Mouse (Mus musculus) liver, embryonic 12.5 days (tissue): ENCODE measurements around the gene Fes. TPM values are rescaled to one million over a fixed set of nuclear protein-coding genes. Genes with fewer than 3 reads are reported as not detected.

Source experiments
- ATAC-seq: fragments of 200-750 bp; cut with Nextera tagmentation; 2 replicates; pipeline ENCODE4 v1.8.0; 2017; ENCODE audit warnings: moderate number of reproducible peaks, mild to moderate bottlenecking, moderate library complexity
- H3K27ac ChIP-seq: fragments of 300-500 bp; sonication (generic); 2 replicates; pipeline ENCODE4 v1.5.1; 2016; ENCODE audit warnings: mild to moderate bottlenecking
- H3K27me3 ChIP-seq: fragments of 300-500 bp; sonication (generic); replicated peaks from 2 replicates; pipeline ENCODE4 v1.6.1; 2016; ENCODE audit warnings: mild to moderate bottlenecking, moderate library complexity
- H3K36me3 ChIP-seq: fragments of 300-500 bp; sonication (generic); 2 replicates; pipeline ENCODE4 v1.6.1; 2016; ENCODE audit warnings: mild to moderate bottlenecking, moderate library complexity
- H3K4me1 ChIP-seq: fragments of 300-500 bp; sonication (generic); 2 replicates; pipeline ENCODE4 v1.6.1; 2016
- H3K4me2 ChIP-seq: fragments of 300-500 bp; sonication (generic); 2 replicates; pipeline ENCODE4 v1.6.1; 2016; ENCODE audit warnings: mild to moderate bottlenecking, moderate library complexity
- H3K4me3 ChIP-seq: fragments of 300-500 bp; sonication (generic); 2 replicates; pipeline ENCODE4 v1.5.1; 2016; ENCODE audit warnings: mild to moderate bottlenecking, moderate library complexity
- H3K9ac ChIP-seq: fragments of 300-500 bp; sonication (generic); 2 replicates; pipeline ENCODE4 v1.6.1; 2016; ENCODE audit warnings: mild to moderate bottlenecking, moderate library complexity
- H3K9me3 ChIP-seq: fragments of 300-500 bp; sonication (generic); replicated peaks from 2 replicates; pipeline ENCODE4 v1.6.1; 2016; ENCODE audit warnings: mild to moderate bottlenecking, moderate library complexity
- WGBS: fragments of 180-500 bp; shearing (Covaris S2); methylation state at CpG from one replicate; pipeline ENCODE4 v1.1.7; 2016; ENCODE audit not compliant: insufficient replicate concordance; 5-methylcytosine and 5-hydroxymethylcytosine counted together
- polyA plus RNA-seq: library from polyadenylated mRNA; unstranded; fragments of >200 nt; fragmentation: Nextera tagmentation; extraction: Ambion mirVana; gene quantifications from 2 replicates; pipeline ENCODE4 v1.2.1, GENCODE M21; 2016

Fes gene
- 10.3 and 11.4 TPM in 2 replicates for polyA plus RNA-seq

GRCm38 (mm10) chr7:80387633-80388543 lies at the start of gene Fes:
Gene Fes, minus strand, starts transcription at chr7:80387946.
- Histone ChIP-seq H3K4me2 (peak within 1 kb of the TSS; percentile 43), H3K36me3 (peaks cover 33% of the 10 kb centered on the region), H3K4me3 (peak within 1 kb of the TSS; percentile 45), H3K27ac (peak within 1 kb of the TSS; percentile 69), H3K4me1 (peaks cover 22% of the 10 kb centered on the region), H3K9ac (peak within 1 kb of the TSS; percentile 51), H3K27me3 (peaks cover 34% of the 10 kb centered on the region), H3K9me3 (no peaks in the 10 kb centered on the region)
- 12% methylated on average over 33 of the region's 33 CpGs for WGBS
- no peak for ATAC-seq

- Histone ChIP-seq H3K27ac (no peak overlapping the region), H3K4me1 (peaks cover 24% of the 10 kb centered on the region), H3K27me3 (no peaks in the 10 kb centered on the region; the same call in 1 of the 2 replicates), H3K9ac (no peak overlapping the region), H3K36me3 (no peaks in the 10 kb centered on the region), H3K4me3 (no peak overlapping the region), H3K9me3 (no peaks in the 10 kb centered on the region), H3K4me2 (no peak overlapping the region)
- WGBS: 68% methylated on average over 7 of the region's 7 CpGs
- ATAC-seq: no peak
These were observed 48.8 kb upstream of the Fes start for GRCm38 (mm10) chr7:80436571-80436970.

- Histone ChIP-seq H3K27ac (no peak overlapping the region), H3K4me1 (peaks cover 24% of the 10 kb centered on the region)
These were observed 47.8 kb upstream of the Fes start for GRCm38 (mm10) chr7:80435594-80435993.

GRCm38 (mm10) chr7:80429661-80430060 lies 41.9 kb upstream of the Fes start:
- H3K36me3 ChIP-seq: no peaks in the 10 kb centered on the region
- no peak for ATAC-seq
- H3K9me3 ChIP-seq: no peaks in the 10 kb centered on the region
- no peak overlapping the region for H3K4me3 ChIP-seq
- H3K9ac ChIP-seq: no peak overlapping the region
- no peaks in the 10 kb centered on the region for H3K27me3 ChIP-seq
- no peak overlapping the region for H3K27ac ChIP-seq
- no peak overlapping the region for H3K4me2 ChIP-seq
- no peaks in the 10 kb centered on the region for H3K4me1 ChIP-seq
- 77% methylated on average over 12 of the region's 12 CpGs for WGBS

More at GRCm38 (mm10) chr7:80435594-80435993, 47.8 kb upstream of the Fes start:
- ATAC-seq: no peak
- Histone ChIP-seq H3K9ac (no peak overlapping the region), H3K36me3 (no peaks in the 10 kb centered on the region), H3K4me2 (no peak overlapping the region), H3K4me3 (no peak overlapping the region), H3K9me3 (no peaks in the 10 kb centered on the region), H3K27me3 (no peaks in the 10 kb centered on the region; the same call in 1 of the 2 replicates)
- WGBS: 52% methylated on average over 3 of the region's 3 CpGs

DNA sequence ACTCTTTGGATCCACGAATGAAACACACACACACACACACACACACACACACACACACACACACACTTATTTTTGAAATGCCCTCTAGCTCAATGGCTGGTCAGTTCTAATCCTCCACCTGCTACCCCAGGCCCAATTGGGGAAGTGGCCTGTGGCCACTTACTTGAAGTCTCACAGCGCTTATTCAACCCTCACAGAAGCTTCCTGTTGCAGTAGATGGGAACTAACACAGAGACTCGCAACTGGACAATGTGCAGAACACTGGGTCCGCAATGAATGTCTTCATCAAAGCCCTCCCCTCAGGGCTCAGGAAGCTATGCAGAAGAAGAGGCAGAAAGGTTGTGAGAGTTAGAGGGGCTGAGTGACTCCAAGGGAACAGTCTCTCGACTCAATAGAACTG lies 40.0 kb upstream of the Fes start:
- Histone ChIP-seq H3K27me3 (peaks cover 3% of the 10 kb centered on the region; the same call in 1 of the 2 replicates), H3K27ac (no peak overlapping the region), H3K4me3 (no peak overlapping the region), H3K9me3 (no peaks in the 10 kb centered on the region), H3K4me1 (peaks cover 8% of the 10 kb centered on the region), H3K9ac (no peak overlapping the region), H3K4me2 (no peak overlapping the region), H3K36me3 (no peaks in the 10 kb centered on the region)
- ATAC-seq: no peak
- 43% methylated on average over 5 of the region's 5 CpGs for WGBS

DNA sequence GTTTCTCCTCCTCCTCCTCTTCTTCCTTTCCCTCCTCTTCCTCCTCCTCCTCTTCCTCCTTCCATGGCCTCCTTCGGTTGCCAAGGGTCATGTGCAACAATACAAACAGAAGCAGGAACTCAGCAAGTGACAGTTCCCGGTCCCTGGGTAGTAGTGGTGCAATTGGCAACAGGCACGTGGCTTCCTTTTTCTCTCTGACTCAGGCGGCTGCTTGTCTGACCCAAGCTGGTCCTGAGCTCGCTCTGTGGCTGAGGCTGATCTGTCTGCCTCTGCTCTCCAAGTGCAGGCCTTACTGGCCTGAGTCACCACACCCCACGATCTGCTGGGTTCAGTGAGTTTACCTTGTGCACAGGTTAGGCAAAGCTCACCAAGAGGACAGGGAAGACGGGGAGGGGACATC lies 38.6 kb upstream of the Fes start:
- H3K27ac ChIP-seq: no peak overlapping the region
- peaks cover 3% of the 10 kb centered on the region; the same call in 1 of the 2 replicates for H3K27me3 ChIP-seq
- peaks cover 11% of the 10 kb centered on the region for H3K4me1 ChIP-seq
- no peak overlapping the region for H3K9ac ChIP-seq
- ATAC-seq: no peak
- no peak overlapping the region for H3K4me2 ChIP-seq
- no peaks in the 10 kb centered on the region for H3K36me3 ChIP-seq
- H3K4me3 ChIP-seq: no peak overlapping the region
- WGBS: 35% methylated on average over 7 of the region's 7 CpGs
- no peaks in the 10 kb centered on the region for H3K9me3 ChIP-seq

DNA sequence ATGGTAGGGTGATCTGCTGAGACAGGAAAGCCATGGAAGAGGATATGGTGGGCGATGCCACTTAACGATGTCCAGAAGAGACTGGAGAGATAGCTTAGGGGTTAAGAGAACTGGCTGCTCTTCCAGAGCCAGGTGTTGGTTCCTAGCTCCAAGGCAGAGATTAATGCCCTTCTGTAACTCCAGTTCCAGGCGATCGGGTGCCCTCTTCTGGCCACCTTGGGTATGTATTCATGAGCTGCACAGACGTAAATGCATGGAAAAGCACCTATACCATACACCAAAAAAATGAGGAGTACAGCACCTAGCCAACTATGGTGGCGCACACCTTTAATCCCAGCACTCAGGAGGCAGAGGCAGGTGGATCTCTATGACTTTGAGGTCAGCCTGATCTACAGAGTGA lies 37.0 kb upstream of the Fes start:
- H3K4me1 ChIP-seq: peaks cover 12% of the 10 kb centered on the region

GRCm38 (mm10) chr7:80422759-80423480 lies 35.2 kb upstream of the Fes start:
- WGBS: 17% methylated on average over 20 of the region's 20 CpGs
- H3K4me2 ChIP-seq: peak overlapping the region; percentile 57
- ATAC-seq: no peak
- no peaks in the 10 kb centered on the region for H3K9me3 ChIP-seq
- no peak overlapping the region for H3K9ac ChIP-seq
- peaks cover 3% of the 10 kb centered on the region; the same call in 1 of the 2 replicates for H3K27me3 ChIP-seq
- H3K4me3 ChIP-seq: peak overlapping the region; percentile 7; the same call in 1 of the 2 replicates
- peaks cover 29% of the 10 kb centered on the region for H3K4me1 ChIP-seq
- no peak overlapping the region for H3K27ac ChIP-seq
- no peaks in the 10 kb centered on the region for H3K36me3 ChIP-seq

More for the DNA sequence above, 37.0 kb upstream of the Fes start:
- H3K27me3 ChIP-seq: peaks cover 3% of the 10 kb centered on the region; the same call in 1 of the 2 replicates
- no peaks in the 10 kb centered on the region for H3K9me3 ChIP-seq
- H3K36me3 ChIP-seq: no peaks in the 10 kb centered on the region
- H3K27ac ChIP-seq: no peak overlapping the region
- no peak overlapping the region for H3K4me3 ChIP-seq
- 65% methylated on average over 6 of the region's 6 CpGs for WGBS
- no peak for ATAC-seq
- H3K9ac ChIP-seq: no peak overlapping the region
- no peak overlapping the region for H3K4me2 ChIP-seq

DNA sequence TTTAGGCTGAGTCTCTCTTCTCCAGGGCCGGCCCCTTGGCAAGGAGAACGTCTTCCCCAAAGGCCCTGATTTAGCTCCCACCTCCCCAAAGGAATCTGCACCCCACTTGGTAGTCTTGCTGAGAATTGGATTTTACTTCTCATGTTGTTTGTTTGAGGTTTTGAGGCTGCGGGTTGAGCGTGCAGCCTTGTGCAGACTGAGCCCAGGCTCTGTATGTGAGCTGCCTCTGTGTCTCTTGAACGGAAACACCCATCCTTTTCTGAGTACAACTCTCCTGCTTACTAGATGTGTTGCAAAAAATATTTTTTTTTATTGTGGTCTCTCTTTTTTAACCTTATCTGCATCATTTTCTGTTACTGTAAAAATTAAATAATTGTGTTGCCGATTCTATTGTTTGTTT lies 33.8 kb upstream of the Fes start:
- Histone ChIP-seq H3K9ac (no peak overlapping the region), H3K27ac (no peak overlapping the region), H3K4me1 (peaks cover 42% of the 10 kb centered on the region), H3K9me3 (no peaks in the 10 kb centered on the region), H3K36me3 (no peaks in the 10 kb centered on the region), H3K27me3 (peaks cover 3% of the 10 kb centered on the region; the same call in 1 of the 2 replicates), H3K4me3 (no peak overlapping the region), H3K4me2 (no peak overlapping the region)
- WGBS: 80% methylated on average over 6 of the region's 6 CpGs
- ATAC-seq: no peak

- no peak for ATAC-seq
- H3K9me3 ChIP-seq: no peaks in the 10 kb centered on the region
- no peaks in the 10 kb centered on the region for H3K36me3 ChIP-seq
- peaks cover 42% of the 10 kb centered on the region for H3K4me1 ChIP-seq
- peaks cover 3% of the 10 kb centered on the region; the same call in 1 of the 2 replicates for H3K27me3 ChIP-seq
- H3K27ac ChIP-seq: no peak overlapping the region
- WGBS: 86% methylated on average over 4 of the region's 4 CpGs
- no peak overlapping the region for H3K4me2 ChIP-seq
- H3K9ac ChIP-seq: no peak overlapping the region
- no peak overlapping the region for H3K4me3 ChIP-seq
These were observed 32.8 kb upstream of the Fes start for GRCm38 (mm10) chr7:80420586-80420985.

DNA sequence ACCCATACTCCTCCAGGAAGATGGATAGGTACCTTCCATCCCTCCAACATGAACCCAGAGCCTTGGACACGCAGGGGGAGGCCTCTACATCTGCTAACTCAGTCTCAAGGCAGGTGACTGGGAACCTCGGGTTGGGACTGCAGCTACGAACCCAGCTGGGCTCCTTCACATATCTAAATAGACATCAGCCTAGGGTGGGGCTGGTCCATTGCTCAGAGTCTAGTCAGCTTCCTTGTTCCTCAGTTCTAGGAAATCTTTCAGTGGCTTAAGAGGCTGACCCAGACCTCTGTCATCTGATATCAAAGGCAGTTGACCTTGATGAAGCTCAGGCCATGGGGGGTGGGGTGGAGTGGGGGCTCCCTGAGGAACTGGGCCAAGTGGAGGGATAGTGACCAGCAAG lies 31.5 kb upstream of the Fes start:
- H3K4me2 ChIP-seq: no peak overlapping the region
- no peak for ATAC-seq
- no peaks in the 10 kb centered on the region for H3K36me3 ChIP-seq
- no peak overlapping the region for H3K4me3 ChIP-seq
- peaks cover 3% of the 10 kb centered on the region; the same call in 1 of the 2 replicates for H3K27me3 ChIP-seq
- 33% methylated on average over 3 of the region's 3 CpGs for WGBS
- H3K27ac ChIP-seq: no peak overlapping the region
- no peaks in the 10 kb centered on the region for H3K9me3 ChIP-seq
- H3K9ac ChIP-seq: no peak overlapping the region
- peaks cover 42% of the 10 kb centered on the region for H3K4me1 ChIP-seq

- 0 out of 2 replicates have a peak, but pooled peaks cover 4% of the 10 kb centered on the region for H3K27me3 ChIP-seq
- no peak overlapping the region for H3K27ac ChIP-seq
- H3K9ac ChIP-seq: no peak overlapping the region
- no peaks in the 10 kb centered on the region for H3K36me3 ChIP-seq
- peaks cover 46% of the 10 kb centered on the region for H3K4me1 ChIP-seq
- H3K4me3 ChIP-seq: no peak overlapping the region
- WGBS: 65% methylated on average over 3 of the region's 3 CpGs
- ATAC-seq: no peak
- no peak overlapping the region for H3K4me2 ChIP-seq
- H3K9me3 ChIP-seq: no peaks in the 10 kb centered on the region
These were observed 30.3 kb upstream of the Fes start for GRCm38 (mm10) chr7:80418036-80418435.
